Mouse (Mus musculus) MEL (cell line): Measurements from ENCODE around the gene Nlgn1. TPM values are rescaled to one million over a fixed set of nuclear protein-coding genes. Genes with fewer than 3 reads are reported as not detected.

Experiments
- DNase-seq: peaks from one replicate; pipeline ENCODE4 v3.0.0; 2011; ENCODE audit warnings: low read depth, low spot score
- H3K27ac ChIP-seq: 2 replicates; pipeline ENCODE4 v1.5.1; 2012; ENCODE audit warnings: low read depth, mild to moderate bottlenecking, control low read depth, low read length, moderate library complexity; ENCODE audit not compliant: control insufficient read depth
- H3K27me3 ChIP-seq, 2 experiments: fragments of 150-350 bp in 1 of 2; sonication (generic) in 1 of 2; 2 replicates each; pipeline ENCODE4 v1.6.1; 2012; ENCODE audit warnings: low read length in 2 of 2, mild to moderate bottlenecking in 2 of 2, improper control_type of control experiment in 1 of 2, moderate library complexity in 1 of 2; ENCODE audit not compliant: insufficient read depth in 2 of 2, control insufficient read depth in 1 of 2
- H3K36me3 ChIP-seq, 2 experiments: 2 replicates each; pipeline ENCODE4 v1.6.1; 2012 to 2014; ENCODE audit warnings: low read length in 2 of 2, improper control_type of control experiment in 1 of 2, inconsistent platforms in 1 of 2, mild to moderate bottlenecking in 1 of 2; ENCODE audit not compliant: insufficient read depth in 2 of 2, control insufficient read depth in 1 of 2
- H3K4me1 ChIP-seq, 2 experiments: fragments of 150-350 bp in 1 of 2; sonication (generic) in 1 of 2; 2 replicates each; pipeline ENCODE4 v1.6.1; 2012; ENCODE audit warnings: low read length in 2 of 2, improper control_type of control experiment in 1 of 2, mild to moderate bottlenecking in 1 of 2; ENCODE audit not compliant: insufficient read depth in 2 of 2, control insufficient read depth in 1 of 2
- H3K4me3 ChIP-seq, 2 experiments: fragments of 150-350 bp in 1 of 2; sonication (generic) in 1 of 2; 2 replicates each; pipeline ENCODE4 v1.5.1; 2012; ENCODE audit warnings: low read depth in 2 of 2, low read length in 2 of 2, mild to moderate bottlenecking in 2 of 2, moderate library complexity in 2 of 2, control low read depth in 1 of 2, improper control_type of control experiment in 1 of 2; ENCODE audit not compliant: control insufficient read depth in 1 of 2, insufficient read depth in 1 of 2
- H3K79me2 ChIP-seq: 2 replicates; pipeline ENCODE4 v1.6.1; 2012; ENCODE audit warnings: mild to moderate bottlenecking, low read length, moderate library complexity; ENCODE audit not compliant: control insufficient read depth, poor library complexity, insufficient read depth
- H3K9ac ChIP-seq: 2 replicates; pipeline ENCODE4 v1.6.1; 2012; ENCODE audit warnings: low read depth, mild to moderate bottlenecking, control low read depth, low read length, moderate library complexity; ENCODE audit not compliant: control insufficient read depth, poor library complexity, severe bottlenecking
- H3K9me3 ChIP-seq: fragments of 150-350 bp; sonication (generic); replicated peaks from 2 replicates; pipeline ENCODE4 v1.6.1; 2012; ENCODE audit warnings: mild to moderate bottlenecking, low read length, improper control_type of control experiment, moderate library complexity; ENCODE audit not compliant: insufficient read depth
- BHLHE40 ChIP-seq: IDR thresholded peaks from 2 replicates; pipeline ENCODE4 v1.6.1; 2012; ENCODE audit warnings: low read depth, mild to moderate bottlenecking, inconsistent platforms, low read length, improper control_type of control experiment, borderline replicate concordance
- CHD2 ChIP-seq: IDR thresholded peaks from 2 replicates; pipeline ENCODE4 v1.6.1; 2011; ENCODE audit warnings: low read length, improper control_type of control experiment
- ELF1 ChIP-seq: IDR thresholded peaks from 2 replicates; pipeline ENCODE4 v1.6.1; 2014; ENCODE audit warnings: low read depth, mild to moderate bottlenecking, inconsistent platforms, low read length, improper control_type of control experiment, moderate library complexity
- EP300 ChIP-seq, 2 experiments: IDR thresholded peaks; 2 replicates each; pipeline ENCODE4 v1.6.1; 2011; ENCODE audit warnings: improper control_type of control experiment in 2 of 2, low read length in 2 of 2, low read depth in 1 of 2, mild to moderate bottlenecking in 1 of 2
- HCFC1 ChIP-seq: IDR thresholded peaks from 2 replicates; pipeline ENCODE4 v1.6.1; 2012; ENCODE audit warnings: low read depth, mild to moderate bottlenecking, inconsistent platforms, low read length, improper control_type of control experiment, moderate library complexity
- JUND ChIP-seq: IDR thresholded peaks from 2 replicates; pipeline ENCODE4 v1.6.1; 2011; ENCODE audit warnings: low read depth, mild to moderate bottlenecking, improper control_type of control experiment, low read length
- KAT2A ChIP-seq: conservative IDR thresholded peaks from 2 replicates; pipeline ENCODE4 v1.6.1; 2012; ENCODE audit warnings: low read depth, low read length, improper control_type of control experiment, inconsistent platforms
- MAFK ChIP-seq: IDR thresholded peaks from 2 replicates; pipeline ENCODE4 v1.6.1; 2011; ENCODE audit warnings: low read depth, mild to moderate bottlenecking, low read length, improper control_type of control experiment, borderline replicate concordance
- MAZ ChIP-seq: IDR thresholded peaks from 2 replicates; pipeline ENCODE4 v1.6.1; 2012; ENCODE audit warnings: low read depth, mild to moderate bottlenecking, inconsistent platforms, low read length, improper control_type of control experiment
- NELFE ChIP-seq: IDR thresholded peaks from 2 replicates; pipeline ENCODE4 v1.6.1; 2011; ENCODE audit warnings: low read depth, low read length, improper control_type of control experiment
- NRF1 ChIP-seq: IDR thresholded peaks from 2 replicates; pipeline ENCODE4 v1.6.1; 2014; ENCODE audit warnings: low read depth, mild to moderate bottlenecking, inconsistent platforms, low read length, improper control_type of control experiment, moderate library complexity; ENCODE audit not compliant: poor library complexity, insufficient read depth, severe bottlenecking
- POLR2A ChIP-seq, 2 experiments: IDR thresholded peaks; 2 replicates each; pipeline ENCODE4 v1.6.1; 2011 to 2012; ENCODE audit warnings: low read length in 2 of 2, mild to moderate bottlenecking in 2 of 2, control low read depth in 1 of 2, improper control_type of control experiment in 1 of 2, low read depth in 1 of 2, moderate library complexity in 1 of 2; ENCODE audit not compliant: control insufficient read depth in 1 of 2, insufficient read depth in 1 of 2, poor library complexity in 1 of 2
- SIN3A ChIP-seq: IDR thresholded peaks from 2 replicates; pipeline ENCODE4 v1.6.1; 2012; ENCODE audit warnings: low read length, improper control_type of control experiment, inconsistent platforms
- TBP ChIP-seq: IDR thresholded peaks from 2 replicates; pipeline ENCODE4 v1.8.0; 2011; ENCODE audit warnings: low read depth, low read length, improper control_type of control experiment
- TCF12 ChIP-seq: IDR thresholded peaks from 2 replicates; pipeline ENCODE4 v1.6.1; 2014; ENCODE audit warnings: low read depth, mild to moderate bottlenecking, inconsistent platforms, low read length, improper control_type of control experiment, moderate library complexity
- USF1 ChIP-seq: IDR thresholded peaks from 2 replicates; pipeline ENCODE4 v1.6.1; 2014; ENCODE audit warnings: low read depth, mild to moderate bottlenecking, inconsistent platforms, low read length, improper control_type of control experiment, moderate library complexity
- USF2 ChIP-seq, 2 experiments: IDR thresholded peaks; 2 replicates each; pipeline ENCODE4 v1.6.1; 2011 to 2012; ENCODE audit warnings: improper control_type of control experiment in 2 of 2, low read length in 2 of 2, borderline replicate concordance in 1 of 2, inconsistent platforms in 1 of 2, low read depth in 1 of 2, mild to moderate bottlenecking in 1 of 2; ENCODE audit not compliant: insufficient read depth in 1 of 2
- ZMIZ1 ChIP-seq: IDR thresholded peaks from 2 replicates; pipeline ENCODE4 v1.6.1; 2012; ENCODE audit warnings: low read depth, mild to moderate bottlenecking, inconsistent platforms, low read length, improper control_type of control experiment, moderate library complexity
- polyA plus RNA-seq, 2 experiments: library from polyadenylated mRNA; stranded (reverse) in 1 of 2; unstranded in 1 of 2; fragments of >175 nt in 1 of 2; fragments of >200 nt in 1 of 2; gene quantifications; 2 replicates each; pipeline versions ENCODE4 v1.2.1 to v1.2.4; 2012; ENCODE audit warnings: low replicate concordance in 2 of 2, low read depth in 1 of 2; ENCODE audit not compliant: insufficient read length in 2 of 2, insufficient read depth in 1 of 2, missing spikeins in 1 of 2
- total RNA-seq: library from RNA; depleted of rRNA; stranded (reverse); fragments of 300-350 nt; gene quantifications from 2 replicates; pipeline ENCODE4 v1.2.3, GENCODE M21; 2012

Gene Nlgn1
- total and polyA plus RNA-seq, 3 experiments = not detected

- no peaks in the 10 kb centered on the region for H3K9me3 ChIP-seq
- H3K36me3 ChIP-seq = no peaks in the 10 kb centered on the region
- no peak overlapping the region for H3K27ac ChIP-seq
- H3K27me3 ChIP-seq = no peaks in the 10 kb centered on the region
- no peaks in the 10 kb centered on the region for H3K4me1 ChIP-seq
- H3K79me2 ChIP-seq = no peaks in the 10 kb centered on the region
- H3K4me3 ChIP-seq = no peak overlapping the region
- TF ChIP-seq HCFC1 = no peak
- no peak for TF ChIP-seq USF2 (IDR thresholded peaks at IDR 0.05; ENCODE audit: borderline replicate concordance in 1 of 2, insufficient read depth in 1 of 2, low read depth in 1 of 2, low read length in 2 of 2)
- TF ChIP-seq JUND = no peak
- no peak overlapping the region for H3K9ac ChIP-seq
- no peak for DNase-seq
These were observed 364.7 kb downstream of the Nlgn1 start for GRCm38 (mm10) chr3:25967546-25967945.

- no peak overlapping the region for H3K27ac ChIP-seq
- no peak for DNase-seq
- H3K4me3 ChIP-seq = no peak overlapping the region
- no peaks in the 10 kb centered on the region for H3K4me1 ChIP-seq
- no peak for TF ChIP-seq KAT2A
- TF ChIP-seq NELFE = no peak
- TF ChIP-seq BHLHE40 = no peak
- TF ChIP-seq MAZ = no peak
- no peak for TF ChIP-seq POLR2A (IDR thresholded peaks at IDR 0.05; ENCODE audit: control insufficient read depth in 1 of 2, insufficient read depth in 1 of 2, low read depth in 1 of 2, low read length in 2 of 2, poor library complexity in 1 of 2)
- no peak for TF ChIP-seq MAFK
- no peak for TF ChIP-seq EP300 (IDR thresholded peaks at IDR 0.05; ENCODE audit: low read depth in 1 of 2, low read length in 2 of 2)
- no peak for TF ChIP-seq SIN3A
- TF ChIP-seq TBP = no peak
- no peak for TF ChIP-seq CHD2
- TF ChIP-seq USF1 = no peak
- TF ChIP-seq USF2 (IDR thresholded peaks at IDR 0.05; ENCODE audit: borderline replicate concordance in 1 of 2, insufficient read depth in 1 of 2, low read depth in 1 of 2, low read length in 2 of 2) = no peak
- no peak for TF ChIP-seq JUND
- no peak for TF ChIP-seq NRF1
- TF ChIP-seq ZMIZ1 = no peak
- no peak for TF ChIP-seq ELF1
- no peak for TF ChIP-seq TCF12
- H3K36me3 ChIP-seq = no peaks in the 10 kb centered on the region
- no peak overlapping the region for H3K9ac ChIP-seq
- H3K9me3 ChIP-seq = no peaks in the 10 kb centered on the region
- no peaks in the 10 kb centered on the region for H3K79me2 ChIP-seq
- no peaks in the 10 kb centered on the region for H3K27me3 ChIP-seq
These were observed 368.0 kb downstream of the Nlgn1 start for GRCm38 (mm10) chr3:25964237-25964636.
